Mouse (Mus musculus) v-Abl transformed pro-B cells (cell line): ENCODE results near the gene Mrpl17.

Experiments used
- in situ Hi-C, 2 experiments: fragments of 400-800 bp; cut with MboI; formaldehyde crosslinking; loops; one replicate each; pipeline ENCODE4 v1.15.1; 2025; ENCODE audit not compliant: unreplicated experiment in 2 of 2

The Mrpl17 gene

GRCm38 (mm10) chr7:105791147-105791546 lies 19.8 kb downstream of the Mrpl17 start:
- in situ Hi-C loops: no loop called here

GRCm38 (mm10) chr7:105787285-105788140 lies 23.4 kb downstream of the Mrpl17 start, which contains the start of gene Dchs1:
Dchs1 (minus strand) TSS chr7:105787654.
- in situ Hi-C loops: no loop called here

- in situ Hi-C loops: no loop called here
Observed at GRCm38 (mm10) chr7:105786506-105787284, 24.2 kb downstream of the Mrpl17 start.

- in situ Hi-C loops: no loop called here
Observed at GRCm38 (mm10) chr7:105784556-105784955, 26.3 kb downstream of the Mrpl17 start.

- in situ Hi-C loops: no loop called here
Observed at GRCm38 (mm10) chr7:105783861-105784260, 27.0 kb downstream of the Mrpl17 start.

- in situ Hi-C loops: no loop called here
Observed at GRCm38 (mm10) chr7:105778553-105779265, 32.2 kb downstream of the Mrpl17 start.

GRCm38 (mm10) chr7:105777797-105778552 lies 32.9 kb downstream of the Mrpl17 start:
- in situ Hi-C loops: no loop called here

GRCm38 (mm10) chr7:105777316-105777715 lies 33.6 kb downstream of the Mrpl17 start:
- in situ Hi-C loops: no loop called here

GRCm38 (mm10) chr7:105776026-105776425 lies 34.9 kb downstream of the Mrpl17 start:
- in situ Hi-C loops: no loop called here

- in situ Hi-C loops: no loop called here
Observed at GRCm38 (mm10) chr7:105774661-105775060, 36.2 kb downstream of the Mrpl17 start.

GRCm38 (mm10) chr7:105773041-105773440 lies 37.9 kb downstream of the Mrpl17 start:
- in situ Hi-C loops: no loop called here

- in situ Hi-C loops: no loop called here
Observed at GRCm38 (mm10) chr7:105772331-105772730, 38.6 kb downstream of the Mrpl17 start.

- in situ Hi-C loops: no loop called here
Observed at GRCm38 (mm10) chr7:105769959-105770358, 40.9 kb downstream of the Mrpl17 start.

- in situ Hi-C loops: no loop called here
Observed at GRCm38 (mm10) chr7:105767729-105768165, 43.2 kb downstream of the Mrpl17 start.

GRCm38 (mm10) chr7:105764331-105764730 lies 46.6 kb downstream of the Mrpl17 start:
- in situ Hi-C loops: no loop called here

GRCm38 (mm10) chr7:105762517-105763270 lies 48.2 kb downstream of the Mrpl17 start:
- in situ Hi-C loops: no loop called here

- in situ Hi-C loops: no loop called here
Observed at GRCm38 (mm10) chr7:105761813-105762484, 49.0 kb downstream of the Mrpl17 start.

GRCm38 (mm10) chr7:105753281-105753680 lies 57.6 kb downstream of the Mrpl17 start:
- in situ Hi-C loops: no loop called here
